In genomic region chr8:77517301-77518200, GRCm38 (mm10) we compare ENCODE assay signal across 8 mouse cellular contexts. TPM values are rescaled to one million over a fixed set of nuclear protein-coding genes. Genes with fewer than 3 reads are reported as not detected.
DNase-seq lines count a peak whose midpoint lies in the region; ATAC-seq and TF ChIP-seq lines count a peak whose summit lies in the region.

Arhgap10 (minus strand) TSS chr8:77517953.

- peak within 1 kb of the TSS; percentile 84 for H3K4me3 ChIP-seq in embryonic facial prominence, embryonic 10.5 days
- H3K4me3 ChIP-seq in kidney, adult 2 months (ENCODE audit: insufficient read depth, low read depth, low read length): peak within 1 kb of the TSS; percentile 75
- peak within 1 kb of the TSS; percentile 61 for H3K4me3 ChIP-seq in liver, adult 2 months (ENCODE audit: insufficient read depth, low read depth, low read length)

- no peaks in the 10 kb centered on the region; the same call in 1 of the 2 replicates for H3K36me3 ChIP-seq in embryonic facial prominence, embryonic 10.5 days (replicated peaks)
- no peaks in the 10 kb centered on the region for H3K36me3 ChIP-seq in kidney, adult 2 months (ENCODE audit: control insufficient read depth, insufficient read depth, low read length)
- H3K36me3 ChIP-seq in liver, adult 2 months (ENCODE audit: control insufficient read depth, insufficient read depth, low read length): no peaks in the 10 kb centered on the region

- H3K27ac ChIP-seq in embryonic facial prominence, embryonic 10.5 days (replicated peaks): peak within 1 kb of the TSS; percentile 91
- H3K27ac ChIP-seq in kidney, adult 2 months (ENCODE audit: insufficient read depth, low read depth, low read length): peak within 1 kb of the TSS; percentile 81
- H3K27ac ChIP-seq in liver, adult 2 months (replicated peaks; ENCODE audit: insufficient read depth, low read depth, low read length): peak within 1 kb of the TSS; percentile 28; the same call in 1 of the 2 replicates

- no peak for TF ChIP-seq CTCF in kidney, adult 2 months (conservative IDR thresholded peaks at IDR 0.05; ENCODE audit: insufficient read depth, insufficient read length, low read depth, low read length)
- TF ChIP-seq CTCF in liver, adult 2 months (IDR thresholded peaks at IDR 0.05; ENCODE audit: low read depth, low read length): no peak

- under 1% methylated on average over 94 of the region's 95 CpGs for WGBS in embryonic facial prominence, embryonic 10.5 days
- 1% methylated on average over 77 of the region's 95 CpGs for WGBS in kidney, adult 2 months
- WGBS in liver, adult 2 months: under 1% methylated on average over 78 of the region's 95 CpGs

- peaks cover 56% of the 10 kb centered on the region for H3K4me1 ChIP-seq in embryonic facial prominence, embryonic 10.5 days
- peaks cover 8% of the 10 kb centered on the region; the same call in 1 of the 2 replicates for H3K4me1 ChIP-seq in kidney, adult 2 months (ENCODE audit: control insufficient read depth, insufficient read depth, low read length)
- no peaks in the 10 kb centered on the region for H3K4me1 ChIP-seq in liver, adult 2 months (ENCODE audit: control insufficient read depth, insufficient read depth, low read length)

- peak; percentile 59 for ATAC-seq in monocyte, adult 5-6 weeks (replicated peaks; ENCODE audit: insufficient number of reproducible peaks, low FRiP score, low TSS enrichment, poor library complexity, severe bottlenecking)

- H3K79me2 ChIP-seq in liver, adult 2 months (ENCODE audit: control insufficient read depth, insufficient read depth, low read length): no peaks in the 10 kb centered on the region

- no peaks in the 10 kb centered on the region for H3K9me3 ChIP-seq in embryonic facial prominence, embryonic 10.5 days

- TF ChIP-seq POLR2A in kidney, adult 2 months (IDR thresholded peaks at IDR 0.05; ENCODE audit: low read depth, low read length): peak; percentile 63
- no peak for TF ChIP-seq POLR2A in liver, adult 2 months (IDR thresholded peaks at IDR 0.05; ENCODE audit: extremely low read depth, insufficient read depth, low read length)

- DNase-seq in 3134 (ENCODE audit: extremely low read depth, insufficient read length, low spot score): peak; percentile 88
- peak; percentile 93 for DNase-seq in adrenal gland, postnatal 10 days
- DNase-seq in embryonic facial prominence, embryonic 10.5 days (ENCODE audit: low spot score): peak; percentile 94
- peak; percentile 92 to 94 for DNase-seq in heart, adult 18-20 months
- DNase-seq in kidney, adult 2 months: peak; percentile 93
- DNase-seq in liver, adult 2 months (ENCODE audit: extremely low read depth, low read depth, low spot score): peak; percentile 24
- peak; percentile 74 to 79 for DNase-seq in spleen, postnatal 36 days (ENCODE audit: low spot score in 2 of 2)

- H3K9ac ChIP-seq in liver, adult 2 months (ENCODE audit: low read depth, low read length): peak within 1 kb of the TSS; percentile 82

- H3K27me3 ChIP-seq in embryonic facial prominence, embryonic 10.5 days (replicated peaks; ENCODE audit: low read depth, poor library complexity, severe bottlenecking): peaks cover 10% of the 10 kb centered on the region; the same call in 1 of the 2 replicates
- H3K27me3 ChIP-seq in kidney, adult 2 months (replicated peaks; ENCODE audit: control insufficient read depth, insufficient read depth, low read length): no peaks in the 10 kb centered on the region
- H3K27me3 ChIP-seq in liver, adult 2 months (ENCODE audit: control insufficient read depth, insufficient read depth, low read length): no peaks in the 10 kb centered on the region

RNA-seq across cellular contexts. Expression of gene Arhgap10, which starts in this region (rescaled TPM):
- 10 to 100 TPM; 20.9 to 29.4 TPM for total RNA-seq in adrenal gland, postnatal 10 days (2021)
- 25.5 and 26.1 TPM in 2 replicates for polyA plus RNA-seq in embryonic facial prominence, embryonic 10.5 days (2016; fragmentation: Nextera tagmentation; extraction: Ambion mirVana)
- total RNA-seq in heart, adult 18-20 months (2021): 10 to 100 TPM; 49.3 to 51.0 TPM
- polyA plus RNA-seq in kidney, adult 2 months (2012; rRNA removed): 26.9 and 28.0 TPM in 2 replicates
- 1.8 and 2.3 TPM in 2 replicates for total RNA-seq in liver, adult 2 months (2014; rRNA removed)
- polyA plus RNA-seq in liver, adult 2 months (2012; rRNA removed): 0.42 and 0.88 TPM in 2 replicates
- total RNA-seq in monocyte, adult 5-6 weeks (2017): 6.9 to 51.9 TPM (median 11.5 TPM) in 3 replicates

Comparison
In these comparisons a context has a peak if more than half of its experiments do, and no peak if none do; other contexts are left out.
1. Peak in every context shown above with its lines: DNase-seq, ATAC-seq, H3K4me3 ChIP-seq and H3K27ac ChIP-seq.
2. RNA of gene Arhgap10 (polyA plus RNA-seq): 26.9 to 28.0 TPM in kidney, adult 2 months and 25.5 to 26.1 TPM in embryonic facial prominence, embryonic 10.5 days; 0.42 to 0.88 TPM in liver, adult 2 months; every median in the first group is over 10 times any median in the second.
3. DNase-seq: peak in every context shown above with its lines; median percentile 94 in embryonic facial prominence, embryonic 10.5 days; 93 in adrenal gland, postnatal 10 days; 93 in heart, adult 18-20 months; 93 in kidney, adult 2 months; 88 in 3134; 76 in spleen, postnatal 36 days; 24 in liver, adult 2 months.
4. H3K27ac ChIP-seq: peak in every context shown above with its lines; median percentile 91 in embryonic facial prominence, embryonic 10.5 days; 81 in kidney, adult 2 months; 28 in liver, adult 2 months.